Mouse (Mus musculus): ENCODE measurements around the gene Mrpl55. TPM values are rescaled to one million over a fixed set of nuclear protein-coding genes. Genes with fewer than 3 reads are reported as not detected.

Gene Mrpl55
- polyA plus RNA-seq, 1 experiment = 4.0 TPM

DNA sequence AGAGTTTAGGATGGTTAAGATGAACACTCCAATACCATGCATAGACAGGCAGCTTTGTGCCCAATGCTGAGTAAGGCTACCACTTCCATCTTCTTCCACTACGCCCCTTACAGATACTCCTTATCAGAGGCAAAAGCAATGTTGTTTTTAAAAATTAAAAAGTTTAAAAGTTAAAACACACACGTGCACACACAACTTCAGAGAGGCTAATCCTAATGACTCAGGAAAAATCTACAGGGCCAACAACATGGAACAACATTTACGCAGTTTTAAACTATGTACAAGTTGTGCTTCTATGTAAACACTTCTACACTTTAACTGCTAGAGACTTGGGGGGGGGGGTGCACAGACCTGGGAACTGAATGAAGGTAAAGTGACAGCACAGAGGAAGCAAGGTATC lies 21.7 kb downstream of the Mrpl55 start:
- TF ChIP-seq GATA1 (IDR thresholded peaks at IDR 0.05; ENCODE audit: low read length) (no peak), TAL1 (IDR thresholded peaks at IDR 0.05; ENCODE audit: low read length) (no peak)
- Histone ChIP-seq H3K27me3 (ENCODE audit: control insufficient read depth) (no peaks in the 10 kb centered on the region), H3K4me1 (ENCODE audit: control insufficient read depth) (peaks cover 80% of the 10 kb centered on the region), H3K9me3 (ENCODE audit: control insufficient read depth, low read length) (no peaks in the 10 kb centered on the region; the same call in 1 of the 2 replicates), H3K4me3 (replicated peaks) (no peak overlapping the region), H3K36me3 (ENCODE audit: control insufficient read depth) (peaks cover 72% of the 10 kb centered on the region)

DNA sequence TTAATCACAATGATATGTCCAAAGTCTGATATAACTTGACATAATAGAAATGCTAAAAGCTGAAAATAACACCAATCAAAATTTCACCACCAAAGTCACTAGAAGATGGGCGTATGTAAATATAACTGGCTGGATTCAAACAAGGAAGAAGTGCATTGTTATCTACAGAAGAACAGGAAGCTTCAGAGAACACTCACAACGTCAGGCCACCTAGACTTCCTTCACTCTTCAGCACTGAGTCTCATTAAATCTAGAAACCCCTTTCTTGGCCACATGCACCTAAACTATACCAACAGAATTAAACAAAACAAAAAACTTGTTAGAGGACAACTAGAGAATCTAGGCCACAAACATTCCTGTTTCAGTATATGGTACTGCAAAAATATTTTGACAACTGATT lies 22.2 kb downstream of the Mrpl55 start:
- H3K9me3 ChIP-seq (ENCODE audit: control insufficient read depth, low read length) = no peaks in the 10 kb centered on the region
- no peaks in the 10 kb centered on the region for H3K27me3 ChIP-seq (ENCODE audit: control insufficient read depth)
- H3K36me3 ChIP-seq (ENCODE audit: control insufficient read depth) = peaks cover 68% of the 10 kb centered on the region
- no peak overlapping the region for H3K4me3 ChIP-seq (replicated peaks)
- no peak for TF ChIP-seq GATA1 (IDR thresholded peaks at IDR 0.05; ENCODE audit: low read length)
- TF ChIP-seq TAL1 (IDR thresholded peaks at IDR 0.05; ENCODE audit: low read length) = no peak
- peaks cover 83% of the 10 kb centered on the region for H3K4me1 ChIP-seq (ENCODE audit: control insufficient read depth)

DNA sequence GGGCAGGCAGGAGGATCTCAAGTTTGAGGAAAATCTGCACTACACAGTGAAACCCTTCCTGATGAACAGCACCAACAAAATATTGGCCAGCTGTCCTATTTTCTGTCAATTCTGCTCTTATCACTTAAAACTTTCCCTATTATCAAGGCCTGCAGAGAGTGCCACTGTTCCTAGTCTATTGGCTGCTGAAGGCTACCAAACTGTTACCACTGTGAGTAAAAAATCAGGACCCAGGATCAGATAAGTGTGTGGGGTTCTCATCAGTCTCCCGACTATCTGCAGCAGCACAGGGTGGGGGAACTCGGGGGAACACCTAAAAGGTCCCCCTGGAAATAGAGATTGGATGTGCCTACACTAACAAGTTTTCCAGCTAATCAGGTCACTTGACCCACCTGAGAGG lies 22.9 kb downstream of the Mrpl55 start:
- H3K4me1 ChIP-seq (ENCODE audit: control insufficient read depth) = peaks cover 82% of the 10 kb centered on the region
- H3K36me3 ChIP-seq (ENCODE audit: control insufficient read depth) = peaks cover 61% of the 10 kb centered on the region
- peak overlapping the region; percentile 6 for H3K4me3 ChIP-seq (replicated peaks)
- TF ChIP-seq GATA1 (IDR thresholded peaks at IDR 0.05; ENCODE audit: low read length) (no peak), TAL1 (IDR thresholded peaks at IDR 0.05; ENCODE audit: low read length) (no peak)
- no peaks in the 10 kb centered on the region for H3K27me3 ChIP-seq (ENCODE audit: control insufficient read depth)
- H3K9me3 ChIP-seq (ENCODE audit: control insufficient read depth, low read length) = no peaks in the 10 kb centered on the region

GRCm38 (mm10) chr11:59226251-59226650 lies 24.0 kb downstream of the Mrpl55 start:
- TF ChIP-seq GATA1 (IDR thresholded peaks at IDR 0.05; ENCODE audit: low read length) (no peak), TAL1 (IDR thresholded peaks at IDR 0.05; ENCODE audit: low read length) (no peak)
- Histone ChIP-seq H3K27me3 (ENCODE audit: control insufficient read depth) (no peaks in the 10 kb centered on the region), H3K9me3 (ENCODE audit: control insufficient read depth, low read length) (no peaks in the 10 kb centered on the region), H3K4me3 (replicated peaks) (peak overlapping the region; percentile 88), H3K4me1 (ENCODE audit: control insufficient read depth) (peaks cover 78% of the 10 kb centered on the region), H3K36me3 (ENCODE audit: control insufficient read depth) (peaks cover 50% of the 10 kb centered on the region)

GRCm38 (mm10) chr11:59226787-59227603 lies 24.7 kb downstream of the Mrpl55 start:
- no peaks in the 10 kb centered on the region for H3K9me3 ChIP-seq (ENCODE audit: control insufficient read depth, low read length)
- H3K27me3 ChIP-seq (ENCODE audit: control insufficient read depth) = no peaks in the 10 kb centered on the region
- H3K36me3 ChIP-seq (ENCODE audit: control insufficient read depth) = peaks cover 43% of the 10 kb centered on the region
- TF ChIP-seq TAL1 (IDR thresholded peaks at IDR 0.05; ENCODE audit: low read length) (no peak), GATA1 (IDR thresholded peaks at IDR 0.05; ENCODE audit: low read length) (no peak)
- peak overlapping the region; percentile 88 for H3K4me3 ChIP-seq (replicated peaks)
- H3K4me1 ChIP-seq (ENCODE audit: control insufficient read depth) = peaks cover 70% of the 10 kb centered on the region

DNA sequence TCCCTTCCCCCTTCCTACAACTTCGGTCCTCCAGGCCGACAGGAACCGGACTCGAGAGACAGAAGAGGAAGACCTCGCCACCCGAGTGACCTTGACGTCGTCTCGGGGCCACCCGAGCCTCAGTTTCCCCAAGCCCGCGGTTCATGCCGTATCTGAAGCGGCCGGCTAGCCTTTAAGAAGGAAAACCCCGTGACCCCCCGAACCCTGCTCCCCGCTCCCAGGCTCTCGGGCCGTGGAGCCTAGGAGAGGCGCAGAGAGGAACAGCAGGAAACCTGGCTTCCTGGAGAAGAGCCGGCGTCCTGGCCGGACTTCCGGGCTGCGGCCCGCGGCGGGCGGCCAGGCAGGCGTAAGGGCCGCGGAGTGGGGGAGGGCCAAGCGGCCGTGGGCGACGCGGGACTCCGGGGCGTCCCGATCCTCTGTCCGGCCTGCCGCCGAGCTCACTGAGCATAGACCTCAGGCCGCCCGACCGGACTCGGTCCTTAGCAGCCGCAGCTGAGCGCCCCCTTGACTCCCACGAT lies 25.4 kb downstream of the Mrpl55 start:
- TF ChIP-seq GATA1 (IDR thresholded peaks at IDR 0.05; ENCODE audit: low read length) = no peak
- Histone ChIP-seq H3K9me3 (ENCODE audit: control insufficient read depth, low read length) (no peaks in the 10 kb centered on the region), H3K4me1 (ENCODE audit: control insufficient read depth) (peaks cover 65% of the 10 kb centered on the region), H3K4me3 (replicated peaks) (peak overlapping the region; percentile 88), H3K27me3 (ENCODE audit: control insufficient read depth) (peaks cover under 1% of the 10 kb centered on the region), H3K36me3 (ENCODE audit: control insufficient read depth) (peaks cover 37% of the 10 kb centered on the region)

DNA sequence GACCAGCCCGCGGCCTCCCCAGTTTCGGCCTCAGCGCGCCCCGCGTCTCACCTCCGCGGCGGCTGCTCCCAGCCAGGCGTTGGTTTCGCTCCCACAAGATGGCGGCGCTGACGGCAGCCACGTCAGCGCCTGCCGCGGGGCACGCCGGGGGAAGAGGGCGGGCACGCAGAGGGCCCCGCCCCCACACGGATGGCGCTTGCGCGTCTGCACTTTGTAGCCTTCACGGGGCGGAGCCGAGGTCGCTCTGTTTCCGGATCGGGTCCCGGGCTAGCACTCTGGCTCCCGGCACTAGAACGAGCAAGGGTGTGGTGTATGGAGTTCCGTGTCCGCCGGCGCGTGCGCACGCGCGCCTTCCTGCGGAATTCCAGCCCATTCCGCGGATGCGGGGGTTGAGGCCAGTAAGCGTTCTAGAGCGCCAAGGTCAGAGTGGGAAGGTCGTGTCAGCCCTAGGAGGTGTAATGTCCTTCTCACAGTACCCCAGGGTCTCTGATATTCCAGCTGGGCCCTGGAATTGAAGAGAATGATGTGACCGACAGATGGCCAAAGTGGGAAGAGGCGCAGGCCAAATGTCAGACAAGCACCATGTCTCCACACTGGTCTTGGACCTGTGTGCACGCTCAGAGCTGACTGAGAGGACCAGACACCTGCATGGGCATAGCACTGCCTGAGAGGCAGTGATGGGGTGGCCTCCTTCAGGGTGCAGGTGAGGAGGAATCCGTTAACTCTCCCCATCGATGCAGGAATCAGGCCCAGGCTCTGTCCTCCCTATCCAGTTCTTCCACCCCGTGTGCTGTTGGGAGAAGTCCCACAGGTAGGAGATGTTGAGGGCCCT lies 26.1 kb downstream of the Mrpl55 start, which contains the start of gene Arf1:
Arf1 (minus strand) TSS at position 149 of the 832 bp plus-strand sequence.
- no peaks in the 10 kb centered on the region for H3K9me3 ChIP-seq (ENCODE audit: control insufficient read depth, low read length)
- TF ChIP-seq GATA1 (IDR thresholded peaks at IDR 0.05; ENCODE audit: low read length) (no peak), TAL1 (IDR thresholded peaks at IDR 0.05; ENCODE audit: low read length) (no peak)
- peaks cover 31% of the 10 kb centered on the region for H3K36me3 ChIP-seq (ENCODE audit: control insufficient read depth)
- peaks cover 59% of the 10 kb centered on the region for H3K4me1 ChIP-seq (ENCODE audit: control insufficient read depth)
- peak within 1 kb of the TSS; percentile 88 for H3K4me3 ChIP-seq (replicated peaks)
- H3K27me3 ChIP-seq (ENCODE audit: control insufficient read depth) = peaks cover 6% of the 10 kb centered on the region

DNA sequence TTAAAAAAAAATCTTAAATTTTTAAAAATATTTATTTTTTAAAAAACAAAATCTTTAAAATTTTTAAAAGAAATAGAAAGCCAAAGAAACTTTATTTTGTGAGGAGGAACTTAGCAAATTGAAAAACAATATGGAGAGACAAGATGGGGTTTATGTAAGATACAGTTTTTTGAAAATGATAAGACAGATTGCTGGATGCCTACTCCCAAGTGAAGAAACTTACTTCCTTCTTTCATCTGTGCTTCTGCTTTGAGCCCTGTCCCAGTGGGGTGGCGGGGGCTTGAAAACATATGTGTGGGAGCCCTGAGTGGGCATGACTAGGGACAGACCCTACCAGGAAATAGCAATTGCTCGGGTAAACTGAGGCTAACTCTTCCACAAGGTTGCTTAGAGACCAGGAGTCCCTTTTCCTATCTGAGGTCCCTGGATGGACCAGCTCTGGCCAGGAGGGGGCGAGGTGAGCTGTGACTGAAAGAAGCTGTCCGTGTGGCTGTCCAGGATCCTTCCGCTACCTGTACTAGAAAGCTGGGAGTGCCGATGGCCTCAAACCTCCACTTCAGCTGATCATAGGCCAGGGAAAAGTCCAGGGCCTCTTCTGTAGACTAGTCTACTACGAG lies 28.0 kb downstream of the Mrpl55 start:
- peaks cover 14% of the 10 kb centered on the region for H3K36me3 ChIP-seq (ENCODE audit: control insufficient read depth)
- H3K4me3 ChIP-seq (replicated peaks) = no peak overlapping the region
- peaks cover 40% of the 10 kb centered on the region for H3K4me1 ChIP-seq (ENCODE audit: control insufficient read depth)
- TF ChIP-seq TAL1 (IDR thresholded peaks at IDR 0.05; ENCODE audit: low read length) (no peak), GATA1 (IDR thresholded peaks at IDR 0.05; ENCODE audit: low read length) (no peak)
- peaks cover 15% of the 10 kb centered on the region for H3K27me3 ChIP-seq (ENCODE audit: control insufficient read depth)
- no peaks in the 10 kb centered on the region for H3K9me3 ChIP-seq (ENCODE audit: control insufficient read depth, low read length)

All from erythroblast, embryonic 14.5 days (primary cell).